Mouse (Mus musculus): ENCODE data around the gene Slc44a2. TPM values are rescaled to one million over a fixed set of nuclear protein-coding genes. Genes with fewer than 3 reads are reported as not detected.
A peak's percentile ranks its signal among the peaks of the same experiment; 100 is the strongest.

Gene Slc44a2
- polyA plus RNA-seq, 1 experiment from 2014 or later, result 92.7 TPM

- H3K4me3 ChIP-seq, result no peak overlapping the region
- WGBS, result 90% methylated on average over 3 of the region's 3 CpGs
- no peaks in the 10 kb centered on the region for H3K27me3 ChIP-seq (replicated peaks; ENCODE audit: low read depth, poor library complexity, severe bottlenecking)
- DNase-seq (ENCODE audit: low spot score), result no peak
- peaks cover 92% of the 10 kb centered on the region for H3K36me3 ChIP-seq (replicated peaks)
- no peak overlapping the region for H3K27ac ChIP-seq (replicated peaks)
- no peaks in the 10 kb centered on the region for H3K9me3 ChIP-seq
- peaks cover 13% of the 10 kb centered on the region for H3K4me1 ChIP-seq
Measured at GRCm38 (mm10) chr9:21348152-21348551, 27.7 kb downstream of the Slc44a2 start.

GRCm38 (mm10) chr9:21351178-21351577 is 30.7 kb downstream of the Slc44a2 start:
- Histone ChIP-seq H3K36me3 (replicated peaks) (peaks cover 92% of the 10 kb centered on the region), H3K27ac (replicated peaks) (no peak overlapping the region), H3K27me3 (replicated peaks; ENCODE audit: low read depth, poor library complexity, severe bottlenecking) (no peaks in the 10 kb centered on the region), H3K4me3 (no peak overlapping the region), H3K4me1 (peaks cover 20% of the 10 kb centered on the region), H3K9me3 (no peaks in the 10 kb centered on the region)
- DNase-seq (ENCODE audit: low spot score), result no peak
- WGBS, result 92% methylated on average over 7 of the region's 7 CpGs

GRCm38 (mm10) chr9:21351702-21352377 is 31.3 kb downstream of the Slc44a2 start:
- no peak for DNase-seq (ENCODE audit: low spot score)
- H3K36me3 ChIP-seq (replicated peaks), result peaks cover 87% of the 10 kb centered on the region
- peaks cover 20% of the 10 kb centered on the region for H3K4me1 ChIP-seq
- H3K27ac ChIP-seq (replicated peaks), result no peak overlapping the region
- H3K4me3 ChIP-seq, result no peak overlapping the region
- 92% methylated on average over 4 of the region's 4 CpGs for WGBS
- no peaks in the 10 kb centered on the region for H3K9me3 ChIP-seq
- H3K27me3 ChIP-seq (replicated peaks; ENCODE audit: low read depth, poor library complexity, severe bottlenecking), result no peaks in the 10 kb centered on the region

GRCm38 (mm10) chr9:21352463-21353372 is 32.2 kb downstream of the Slc44a2 start:
- Histone ChIP-seq H3K27me3 (replicated peaks; ENCODE audit: low read depth, poor library complexity, severe bottlenecking) (no peaks in the 10 kb centered on the region), H3K4me1 (peaks cover 20% of the 10 kb centered on the region), H3K4me3 (peak overlapping the region; percentile 36), H3K27ac (replicated peaks) (peak overlapping the region; percentile 78), H3K36me3 (replicated peaks) (peaks cover 78% of the 10 kb centered on the region), H3K9me3 (no peaks in the 10 kb centered on the region)
- 29% methylated on average over 20 of the region's 20 CpGs for WGBS
- DNase-seq (ENCODE audit: low spot score), result peak; percentile 57

- Histone ChIP-seq H3K36me3 (replicated peaks) (peaks cover 72% of the 10 kb centered on the region), H3K27me3 (replicated peaks; ENCODE audit: low read depth, poor library complexity, severe bottlenecking) (no peaks in the 10 kb centered on the region), H3K4me1 (peaks cover 20% of the 10 kb centered on the region), H3K9me3 (no peaks in the 10 kb centered on the region), H3K27ac (replicated peaks) (peak overlapping the region; percentile 78; the same call in 1 of the 2 replicates), H3K4me3 (peak overlapping the region; percentile 36; the same call in 1 of the 2 replicates)
- WGBS, result 43% methylated on average over 2 of the region's 2 CpGs
- DNase-seq (ENCODE audit: low spot score), result no peak
Measured at GRCm38 (mm10) chr9:21353373-21353686, 32.8 kb downstream of the Slc44a2 start.

- Histone ChIP-seq H3K27me3 (replicated peaks; ENCODE audit: low read depth, poor library complexity, severe bottlenecking) (0 out of 2 replicates have a peak, but pooled peaks cover 3% of the 10 kb centered on the region), H3K9me3 (no peaks in the 10 kb centered on the region), H3K36me3 (replicated peaks) (peaks cover 60% of the 10 kb centered on the region), H3K27ac (replicated peaks) (no peak overlapping the region), H3K4me1 (peaks cover 20% of the 10 kb centered on the region), H3K4me3 (no peak overlapping the region)
- WGBS, result 90% methylated on average over 6 of the region's 6 CpGs
- no peak for DNase-seq (ENCODE audit: low spot score)
Measured at GRCm38 (mm10) chr9:21354796-21355195, 34.3 kb downstream of the Slc44a2 start.

- Histone ChIP-seq H3K27ac (replicated peaks) (no peak overlapping the region), H3K4me1 (peaks cover 17% of the 10 kb centered on the region), H3K36me3 (replicated peaks) (peaks cover 38% of the 10 kb centered on the region), H3K4me3 (no peak overlapping the region), H3K27me3 (replicated peaks; ENCODE audit: low read depth, poor library complexity, severe bottlenecking) (peaks cover 20% of the 10 kb centered on the region), H3K9me3 (no peaks in the 10 kb centered on the region)
- peak; percentile 64 for DNase-seq (ENCODE audit: low spot score)
- WGBS, result 0% methylated on average over 1 of the region's 1 CpGs
Measured at GRCm38 (mm10) chr9:21356981-21357718, 36.7 kb downstream of the Slc44a2 start.

GRCm38 (mm10) chr9:21366541-21367220 is 46.2 kb downstream of the Slc44a2 start:
- Histone ChIP-seq H3K9me3 (no peaks in the 10 kb centered on the region), H3K4me3 (peak overlapping the region; percentile 81), H3K4me1 (peaks cover 22% of the 10 kb centered on the region), H3K27me3 (replicated peaks; ENCODE audit: low read depth, poor library complexity, severe bottlenecking) (peaks cover 12% of the 10 kb centered on the region), H3K27ac (replicated peaks) (peak overlapping the region; percentile 82), H3K36me3 (replicated peaks) (peaks cover 17% of the 10 kb centered on the region)
- whole genome bisulfite sequencing, result 40% methylated on average over 14 of the region's 14 CpGs
- peak; percentile 59 for DNase-seq (ENCODE audit: low spot score)

- H3K4me3 ChIP-seq, result peak within 1 kb of the TSS; percentile 81
- H3K36me3 ChIP-seq (replicated peaks), result peaks cover 26% of the 10 kb centered on the region
- no peaks in the 10 kb centered on the region for H3K9me3 ChIP-seq
- DNase-seq (ENCODE audit: low spot score), result peak; percentile 100
- peaks cover 22% of the 10 kb centered on the region for H3K4me1 ChIP-seq
- H3K27me3 ChIP-seq (replicated peaks; ENCODE audit: low read depth, poor library complexity, severe bottlenecking), result peaks cover 5% of the 10 kb centered on the region; the same call in 1 of the 2 replicates
- under 1% methylated on average over 66 of the region's 66 CpGs for WGBS
- peak within 1 kb of the TSS; percentile 98 for H3K27ac ChIP-seq (replicated peaks)
Measured at GRCm38 (mm10) chr9:21367357-21368111, 47.0 kb downstream of the Slc44a2 start, which contains the start of gene Ilf3. Ilf3 (plus strand) TSS chr9:21367871.

- Histone ChIP-seq H3K36me3 (replicated peaks) (peaks cover 32% of the 10 kb centered on the region), H3K27ac (replicated peaks) (peak overlapping the region; percentile 98), H3K9me3 (no peaks in the 10 kb centered on the region), H3K4me1 (peaks cover 22% of the 10 kb centered on the region), H3K27me3 (replicated peaks; ENCODE audit: low read depth, poor library complexity, severe bottlenecking) (no peaks in the 10 kb centered on the region), H3K4me3 (peak overlapping the region; percentile 81)
- WGBS, result under 1% methylated on average over 38 of the region's 38 CpGs
- peak; percentile 91 for DNase-seq (ENCODE audit: low spot score)
Measured at GRCm38 (mm10) chr9:21368131-21368584, 47.7 kb downstream of the Slc44a2 start.

GRCm38 (mm10) chr9:21369080-21369479 is 48.6 kb downstream of the Slc44a2 start:
- DNase-seq (ENCODE audit: low spot score), result no peak
- H3K4me3 ChIP-seq, result peak overlapping the region; percentile 81
- H3K9me3 ChIP-seq, result no peaks in the 10 kb centered on the region
- 70% methylated on average over 11 of the region's 11 CpGs for WGBS
- peaks cover 40% of the 10 kb centered on the region for H3K36me3 ChIP-seq (replicated peaks)
- H3K4me1 ChIP-seq, result peaks cover 22% of the 10 kb centered on the region
- H3K27ac ChIP-seq (replicated peaks), result peak overlapping the region; percentile 98
- H3K27me3 ChIP-seq (replicated peaks; ENCODE audit: low read depth, poor library complexity, severe bottlenecking), result no peaks in the 10 kb centered on the region
